Mouse (Mus musculus) C2C12 (cell line): Measurements from ENCODE around the gene Supt20. TPM values are rescaled to one million over a fixed set of nuclear protein-coding genes. Genes with fewer than 3 reads are reported as not detected.

Experiments
- H3K27me3 ChIP-seq: one replicate; pipeline ENCODE4 v1.6.1; 2011; ENCODE audit not compliant: control insufficient read depth, insufficient read depth, insufficient read length
- H3K36me3 ChIP-seq: one replicate; pipeline ENCODE4 v1.6.1; 2011; ENCODE audit not compliant: control insufficient read depth, insufficient read depth
- H3K4me3 ChIP-seq: one replicate; pipeline ENCODE4 v1.5.1; 2011; ENCODE audit warnings: mild to moderate bottlenecking, control low read depth; ENCODE audit not compliant: poor library complexity, insufficient read depth, severe bottlenecking
- H3K79me2 ChIP-seq: one replicate; pipeline ENCODE4 v1.6.1; 2011; ENCODE audit not compliant: control insufficient read depth, insufficient read depth
- H3K79me3 ChIP-seq: one replicate; pipeline ENCODE4 v1.6.1; 2011; ENCODE audit warnings: low read depth, control low read depth
- H3ac ChIP-seq: one replicate; pipeline ENCODE3; 2011; ENCODE audit warnings: low read depth; ENCODE audit not compliant: control insufficient read depth, insufficient read length
- CEBPB ChIP-seq: IDR thresholded peaks from one replicate; pipeline ENCODE4 v1.6.1; 2011; ENCODE audit warnings: low read depth, mild to moderate bottlenecking, control low read depth, moderate library complexity
- CTCF ChIP-seq: IDR thresholded peaks from one replicate; pipeline ENCODE4 v1.5.1; 2011; ENCODE audit not compliant: control insufficient read depth, insufficient read depth, insufficient read length
- FOSL1 ChIP-seq: IDR thresholded peaks from one replicate; pipeline ENCODE4 v1.8.0; 2011; ENCODE audit warnings: mild to moderate bottlenecking, low read length; ENCODE audit not compliant: poor library complexity, insufficient read depth, severe bottlenecking
- MAX ChIP-seq: IDR thresholded peaks from one replicate; pipeline ENCODE4 v1.6.1; 2011; ENCODE audit warnings: mild to moderate bottlenecking, control low read depth
- MYOD1 ChIP-seq: IDR thresholded peaks from one replicate; pipeline ENCODE4 v1.6.1; 2011; ENCODE audit warnings: low read depth; ENCODE audit not compliant: control insufficient read depth, insufficient read length
- MYOG ChIP-seq: IDR thresholded peaks from one replicate; pipeline ENCODE4 v1.6.1; 2011; ENCODE audit not compliant: control insufficient read depth, insufficient read length; ENCODE audit errors: extremely low read depth
- USF1 ChIP-seq: IDR thresholded peaks from one replicate; pipeline ENCODE4 v1.6.1; 2011; ENCODE audit warnings: low read depth, mild to moderate bottlenecking, control low read depth, moderate library complexity
- polyA plus RNA-seq: library from polyadenylated mRNA; unstranded; fragments of >200 nt; fragmentation: generic; extraction: Trizol; gene quantifications from one replicate; pipeline ENCODE4 v1.2.1, GENCODE M21; 2012; ENCODE audit warnings: missing spikeins

Gene Supt20
- polyA plus RNA-seq, 1 experiment: 13.2 TPM

- no peak overlapping the region for H3ac ChIP-seq
- H3K79me3 ChIP-seq: no peaks in the 10 kb centered on the region
Measured at GRCm38 (mm10) chr3:54715461-54715860, 22.9 kb downstream of the Supt20 start.

GRCm38 (mm10) chr3:54717348-54717747 lies 24.7 kb downstream of the Supt20 start:
- Histone ChIP-seq H3K4me3 (no peak overlapping the region), H3K27me3 (no peaks in the 10 kb centered on the region), H3K79me3 (no peaks in the 10 kb centered on the region), H3K79me2 (no peaks in the 10 kb centered on the region), H3K36me3 (peaks cover 89% of the 10 kb centered on the region), H3ac (no peak overlapping the region)
- TF ChIP-seq MYOG: no peak
- TF ChIP-seq MAX: no peak
- no peak for TF ChIP-seq FOSL1
- no peak for TF ChIP-seq CEBPB
- no peak for TF ChIP-seq CTCF
- TF ChIP-seq MYOD1: no peak
- TF ChIP-seq USF1: no peak

More at GRCm38 (mm10) chr3:54715461-54715860, 22.9 kb downstream of the Supt20 start:
- Histone ChIP-seq H3K79me2 (no peaks in the 10 kb centered on the region), H3K27me3 (no peaks in the 10 kb centered on the region), H3K36me3 (peaks cover 87% of the 10 kb centered on the region), H3K4me3 (no peak overlapping the region)
- no peak for TF ChIP-seq MAX
- TF ChIP-seq MYOD1: no peak
- TF ChIP-seq USF1: no peak
- no peak for TF ChIP-seq CTCF
- TF ChIP-seq FOSL1: no peak
- TF ChIP-seq MYOG: no peak

GRCm38 (mm10) chr3:54718947-54719346 lies 26.3 kb downstream of the Supt20 start:
- no peak for TF ChIP-seq MAX
- TF ChIP-seq FOSL1: no peak
- no peak for TF ChIP-seq USF1
- TF ChIP-seq MYOG: no peak
- TF ChIP-seq CTCF: no peak
- TF ChIP-seq CEBPB: no peak
- TF ChIP-seq MYOD1: no peak
- no peaks in the 10 kb centered on the region for H3K27me3 ChIP-seq
- H3ac ChIP-seq: no peak overlapping the region
- no peak overlapping the region for H3K4me3 ChIP-seq
- no peaks in the 10 kb centered on the region for H3K79me2 ChIP-seq
- H3K36me3 ChIP-seq: peaks cover 89% of the 10 kb centered on the region
- no peaks in the 10 kb centered on the region for H3K79me3 ChIP-seq

GRCm38 (mm10) chr3:54723741-54724500 lies 31.3 kb downstream of the Supt20 start:
- H3K36me3 ChIP-seq: peaks cover 73% of the 10 kb centered on the region

GRCm38 (mm10) chr3:54725344-54725743 lies 32.7 kb downstream of the Supt20 start:
- no peak overlapping the region for H3K4me3 ChIP-seq
- no peak for TF ChIP-seq CEBPB
- no peak for TF ChIP-seq USF1
- no peak for TF ChIP-seq CTCF
- TF ChIP-seq MYOD1: no peak
- TF ChIP-seq FOSL1: no peak
- no peak for TF ChIP-seq MYOG
- no peak for TF ChIP-seq MAX
- no peak overlapping the region for H3ac ChIP-seq
- H3K36me3 ChIP-seq: peaks cover 81% of the 10 kb centered on the region
- no peaks in the 10 kb centered on the region for H3K79me2 ChIP-seq
- no peaks in the 10 kb centered on the region for H3K79me3 ChIP-seq
- no peaks in the 10 kb centered on the region for H3K27me3 ChIP-seq

More at GRCm38 (mm10) chr3:54723741-54724500, 31.3 kb downstream of the Supt20 start:
- Histone ChIP-seq H3K27me3 (no peaks in the 10 kb centered on the region), H3K4me3 (no peak overlapping the region), H3K79me2 (no peaks in the 10 kb centered on the region), H3K79me3 (no peaks in the 10 kb centered on the region), H3ac (no peak overlapping the region)
- TF ChIP-seq FOSL1 (no peak), CEBPB (no peak), MAX (no peak), MYOD1 (no peak)

GRCm38 (mm10) chr3:54727588-54727987 lies 35.0 kb downstream of the Supt20 start:
- H3K4me3 ChIP-seq: no peak overlapping the region
- no peaks in the 10 kb centered on the region for H3K27me3 ChIP-seq
- no peaks in the 10 kb centered on the region for H3K79me3 ChIP-seq
- H3ac ChIP-seq: no peak overlapping the region
- peaks cover 81% of the 10 kb centered on the region for H3K36me3 ChIP-seq
- H3K79me2 ChIP-seq: peaks cover 2% of the 10 kb centered on the region
- TF ChIP-seq MYOG: no peak
